Mouse (Mus musculus) liver, adult 2 months (tissue): ENCODE measurements around the gene Gm43518.

Source experiments
- CTCF ChIP-seq: fragments of 200-500 bp; IDR thresholded peaks from 2 replicates; pipeline ENCODE4 v1.5.1; 2011; ENCODE audit warnings: low read depth, low read length, control low read depth
- POLR2A ChIP-seq: fragments of 200-500 bp; IDR thresholded peaks from 2 replicates; pipeline ENCODE4 v1.6.1; 2011; ENCODE audit warnings: low read length, control low read depth; ENCODE audit not compliant: insufficient read depth; ENCODE audit errors: extremely low read depth

- no peak for TF ChIP-seq CTCF
- TF ChIP-seq POLR2A = no peak
Observed at GRCm38 (mm10) chr5:123957213-123957612, 30.0 kb downstream of the Gm43518 start.
